Mouse (Mus musculus) kidney, embryonic 15.5 days (tissue): ENCODE measurements around the gene Amigo1. TPM values are rescaled to one million over a fixed set of nuclear protein-coding genes. Genes with fewer than 3 reads are reported as not detected.

ENCODE experiments used
- ATAC-seq: fragments of 200-750 bp; cut with Nextera tagmentation; replicated peaks from 2 replicates; pipeline ENCODE4 v1.8.0; 2017; ENCODE audit warnings: moderate TSS enrichment; ENCODE audit not compliant: low FRiP score
- H3K27ac ChIP-seq: fragments of 300-500 bp; sonication (generic); 2 replicates; pipeline ENCODE4 v1.5.1; 2015; ENCODE audit warnings: mild to moderate bottlenecking, inconsistent platforms
- H3K27me3 ChIP-seq: fragments of 300-500 bp; sonication (generic); 2 replicates; pipeline ENCODE4 v1.6.1; 2015; ENCODE audit warnings: inconsistent platforms
- H3K36me3 ChIP-seq: fragments of 300-500 bp; sonication (generic); 2 replicates; pipeline ENCODE4 v1.6.1; 2015; ENCODE audit warnings: inconsistent platforms
- H3K4me1 ChIP-seq: fragments of 300-500 bp; sonication (generic); 2 replicates; pipeline ENCODE4 v1.6.1; 2015; ENCODE audit warnings: inconsistent platforms
- H3K4me2 ChIP-seq: fragments of 300-500 bp; sonication (generic); 2 replicates; pipeline ENCODE4 v1.6.1; 2015; ENCODE audit warnings: moderate library complexity, mild to moderate bottlenecking, inconsistent platforms
- H3K4me3 ChIP-seq: fragments of 300-500 bp; sonication (generic); replicated peaks from 2 replicates; pipeline ENCODE4 v1.5.1; 2015; ENCODE audit warnings: mild to moderate bottlenecking, inconsistent platforms
- H3K9ac ChIP-seq: fragments of 300-500 bp; sonication (generic); 2 replicates; pipeline ENCODE4 v1.6.1; 2015; ENCODE audit warnings: mild to moderate bottlenecking, inconsistent platforms
- H3K9me3 ChIP-seq: fragments of 300-500 bp; sonication (generic); replicated peaks from 2 replicates; pipeline ENCODE4 v1.6.1; 2016; ENCODE audit warnings: inconsistent platforms
- WGBS: fragments of 180-500 bp; shearing (Covaris S2); methylation state at CpG from one replicate; pipeline ENCODE4 v1.1.7; 2015; ENCODE audit warnings: mixed read lengths; 5-methylcytosine and 5-hydroxymethylcytosine counted together
- polyA plus RNA-seq: library from polyadenylated mRNA; unstranded; fragments of >200 nt; fragmentation: Nextera tagmentation; extraction: Ambion mirVana; gene quantifications from 2 replicates; pipeline ENCODE4 v1.2.1, GENCODE M21; 2015

The Amigo1 gene
- polyA plus RNA-seq, 1 experiment from 2014 or later, result 6.3 TPM

- H3K36me3 ChIP-seq, result no peaks in the 10 kb centered on the region
- ATAC-seq, result peak; percentile 38; the same call in 1 of the 2 replicates
- peak overlapping the region; percentile 54 for H3K4me2 ChIP-seq
- peaks cover 13% of the 10 kb centered on the region for H3K27me3 ChIP-seq
- peaks cover 47% of the 10 kb centered on the region for H3K4me1 ChIP-seq
- WGBS, result 15% methylated on average over 9 of the region's 9 CpGs
- no peaks in the 10 kb centered on the region for H3K9me3 ChIP-seq
- H3K9ac ChIP-seq, result no peak overlapping the region; the same call in 1 of the 2 replicates
- peak overlapping the region; percentile 19 for H3K4me3 ChIP-seq
- peak overlapping the region; percentile 82; the same call in 1 of the 2 replicates for H3K27ac ChIP-seq
Observed at GRCm38 (mm10) chr3:108164807-108165206, 21.3 kb upstream of the Amigo1 start.

DNA sequence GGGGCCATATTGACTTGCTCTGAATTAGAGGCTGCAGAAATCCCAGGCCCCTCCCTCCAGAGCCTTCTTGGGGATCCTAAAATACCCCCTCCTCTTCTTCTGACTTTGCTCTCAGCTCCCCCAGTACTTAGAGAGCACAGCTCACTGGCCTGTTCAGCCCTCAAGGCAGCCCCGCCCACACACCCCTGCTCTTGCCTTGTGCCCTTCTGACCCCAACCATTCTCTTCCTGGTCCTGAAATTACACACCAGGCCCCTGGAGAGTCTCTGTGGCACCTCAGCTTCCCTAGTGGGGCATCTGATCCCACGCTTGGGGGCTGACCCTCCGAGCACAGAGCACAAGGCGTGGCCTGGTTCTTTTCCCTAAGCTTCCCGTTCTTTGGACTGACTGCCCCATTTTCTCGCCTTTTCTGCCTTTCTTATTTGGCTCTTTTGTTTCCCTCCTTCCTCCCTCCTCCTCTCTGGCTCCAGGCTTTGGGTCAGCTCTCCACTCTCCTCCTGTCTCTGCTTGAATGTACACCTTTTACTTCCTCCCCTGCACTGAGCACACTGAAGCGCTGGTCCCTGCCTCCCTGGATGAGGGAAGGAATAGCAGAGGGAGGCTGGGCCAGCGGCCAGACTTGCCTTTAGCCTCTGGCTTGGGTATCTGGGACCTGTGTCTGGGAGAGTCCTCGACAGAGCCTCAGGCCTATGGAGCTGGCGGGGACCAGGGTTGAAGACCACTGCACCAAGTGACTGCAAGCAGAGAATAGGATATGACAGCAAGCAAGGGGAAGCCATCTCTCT lies 20.4 kb upstream of the Amigo1 start:
- peak; percentile 61 for ATAC-seq
- Histone ChIP-seq H3K27ac (peak overlapping the region; percentile 82), H3K9me3 (no peaks in the 10 kb centered on the region)

GRCm38 (mm10) chr3:108166486-108167211 lies 19.5 kb upstream of the Amigo1 start:
- Histone ChIP-seq H3K27ac (peak overlapping the region; percentile 82), H3K27me3 (peaks cover 13% of the 10 kb centered on the region), H3K9me3 (no peaks in the 10 kb centered on the region), H3K36me3 (no peaks in the 10 kb centered on the region), H3K4me1 (peaks cover 47% of the 10 kb centered on the region), H3K4me2 (peak overlapping the region; percentile 17; the same call in 1 of the 2 replicates), H3K9ac (no peak overlapping the region), H3K4me3 (no peak overlapping the region)
- 15% methylated on average over 7 of the region's 11 CpGs for WGBS
- ATAC-seq, result peak; percentile 55

More for the DNA sequence above, 20.4 kb upstream of the Amigo1 start:
- peaks cover 13% of the 10 kb centered on the region for H3K27me3 ChIP-seq
- no peaks in the 10 kb centered on the region for H3K36me3 ChIP-seq
- H3K4me1 ChIP-seq, result peaks cover 47% of the 10 kb centered on the region
- H3K4me2 ChIP-seq, result peak overlapping the region; percentile 54
- WGBS, result 21% methylated on average over 10 of the region's 10 CpGs
- H3K9ac ChIP-seq, result no peak overlapping the region; the same call in 1 of the 2 replicates
- no peak overlapping the region for H3K4me3 ChIP-seq

- no peak overlapping the region for H3K4me3 ChIP-seq
- H3K9me3 ChIP-seq, result no peaks in the 10 kb centered on the region
- no peaks in the 10 kb centered on the region for H3K36me3 ChIP-seq
- peak overlapping the region; percentile 35 for H3K4me2 ChIP-seq
- peaks cover 13% of the 10 kb centered on the region for H3K27me3 ChIP-seq
- H3K27ac ChIP-seq, result peak overlapping the region; percentile 82
- 0 out of 2 replicates have a peak, but pooled peaks have one; percentile 27 for ATAC-seq
- H3K9ac ChIP-seq, result no peak overlapping the region; the same call in 1 of the 2 replicates
- peaks cover 47% of the 10 kb centered on the region for H3K4me1 ChIP-seq
- 15% methylated on average over 14 of the region's 14 CpGs for WGBS
Observed at GRCm38 (mm10) chr3:108167499-108167898, 18.6 kb upstream of the Amigo1 start.

- peaks cover 18% of the 10 kb centered on the region for H3K27me3 ChIP-seq
- no peak overlapping the region for H3K4me2 ChIP-seq
- H3K4me3 ChIP-seq, result no peak overlapping the region
- H3K9me3 ChIP-seq, result no peaks in the 10 kb centered on the region
- no peak overlapping the region for H3K9ac ChIP-seq
- no peak for ATAC-seq
- H3K36me3 ChIP-seq, result no peaks in the 10 kb centered on the region
- 38% methylated on average over 3 of the region's 3 CpGs for WGBS
- H3K4me1 ChIP-seq, result peaks cover 47% of the 10 kb centered on the region
- no peak overlapping the region for H3K27ac ChIP-seq
Observed at GRCm38 (mm10) chr3:108169199-108169598, 16.9 kb upstream of the Amigo1 start.

GRCm38 (mm10) chr3:108174672-108175531 lies 11.2 kb upstream of the Amigo1 start:
- 19% methylated on average over 14 of the region's 14 CpGs for WGBS
- Histone ChIP-seq H3K4me2 (peak overlapping the region; percentile 27), H3K4me3 (no peak overlapping the region), H3K27me3 (peaks cover 7% of the 10 kb centered on the region; the same call in 1 of the 2 replicates), H3K27ac (0 out of 2 replicates have a peak overlapping the region, but pooled peaks have one; percentile 27), H3K9me3 (no peaks in the 10 kb centered on the region), H3K9ac (no peak overlapping the region), H3K4me1 (peaks cover 9% of the 10 kb centered on the region), H3K36me3 (no peaks in the 10 kb centered on the region)
- peak; percentile 52 for ATAC-seq

DNA sequence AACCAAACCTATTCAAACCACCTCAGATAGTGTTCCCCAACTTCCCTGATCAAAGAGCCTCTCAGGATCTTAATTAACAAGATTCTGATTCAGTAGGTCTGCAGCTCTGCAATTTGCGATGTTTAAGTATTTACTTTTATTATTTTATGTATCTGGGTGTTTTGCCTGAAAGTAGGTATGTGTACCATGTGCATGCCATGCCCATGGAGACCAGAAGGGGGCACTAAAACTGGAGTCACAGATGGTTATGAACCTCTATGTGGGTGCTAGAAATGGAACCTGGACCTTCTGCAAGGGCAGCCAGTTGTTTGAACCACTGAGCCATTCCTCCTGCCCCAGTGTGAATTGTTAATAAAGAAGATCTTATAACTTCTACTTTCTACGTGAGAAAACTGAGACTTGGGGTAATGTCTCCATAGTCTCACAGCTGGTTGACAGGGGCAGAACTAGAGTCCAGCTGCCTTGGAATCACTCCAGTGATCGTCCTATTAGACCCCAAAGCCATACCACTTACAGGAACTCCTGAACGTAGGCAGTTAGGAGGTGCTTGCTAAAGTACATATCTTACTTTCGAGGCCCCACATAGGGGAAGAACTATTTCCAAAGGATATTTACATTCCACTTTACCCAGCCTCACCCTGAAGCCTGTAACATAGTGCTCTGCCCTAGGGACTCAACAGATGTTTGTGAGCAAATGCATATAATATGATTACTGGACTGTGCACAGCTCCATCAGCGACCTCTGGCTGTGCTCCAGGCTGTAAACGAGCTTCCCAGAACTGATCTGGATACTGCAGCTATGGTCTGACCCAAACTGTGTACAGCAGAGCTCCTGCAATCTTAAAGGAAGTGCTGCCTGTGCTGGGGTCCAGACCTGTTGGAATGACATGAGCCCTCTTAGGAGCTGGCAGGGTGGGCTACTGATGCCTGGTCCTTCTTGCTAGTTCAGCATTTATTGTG lies 7.1 kb upstream of the Amigo1 start:
- WGBS, result 64% methylated on average over 7 of the region's 7 CpGs

GRCm38 (mm10) chr3:108180514-108180913 lies 5.6 kb upstream of the Amigo1 start:
- no peak overlapping the region for H3K27ac ChIP-seq
- H3K9ac ChIP-seq, result no peak overlapping the region
- WGBS, result 54% methylated on average over 2 of the region's 2 CpGs

More for the DNA sequence above, 7.1 kb upstream of the Amigo1 start:
- H3K27me3 ChIP-seq, result peaks cover 1% of the 10 kb centered on the region; the same call in 1 of the 2 replicates
- H3K27ac ChIP-seq, result no peak overlapping the region
- H3K9ac ChIP-seq, result no peak overlapping the region
- no peaks in the 10 kb centered on the region for H3K36me3 ChIP-seq
- no peak overlapping the region for H3K4me3 ChIP-seq
- no peak overlapping the region for H3K4me2 ChIP-seq
- peaks cover 9% of the 10 kb centered on the region for H3K4me1 ChIP-seq
- ATAC-seq, result 0 out of 2 replicates have a peak, but pooled peaks have one; percentile 29
- no peaks in the 10 kb centered on the region for H3K9me3 ChIP-seq

GRCm38 (mm10) chr3:108184742-108185141 lies 1.4 kb upstream of the Amigo1 start:
- Histone ChIP-seq H3K4me3 (no peak overlapping the region), H3K27me3 (peaks cover 25% of the 10 kb centered on the region), H3K4me1 (peaks cover 27% of the 10 kb centered on the region), H3K9me3 (no peaks in the 10 kb centered on the region), H3K36me3 (no peaks in the 10 kb centered on the region), H3K27ac (no peak overlapping the region), H3K9ac (no peak overlapping the region), H3K4me2 (no peak overlapping the region)
- 60% methylated on average over 3 of the region's 3 CpGs for WGBS
- no peak for ATAC-seq

More at GRCm38 (mm10) chr3:108180514-108180913, 5.6 kb upstream of the Amigo1 start:
- Histone ChIP-seq H3K4me2 (no peak overlapping the region), H3K4me1 (peaks cover 3% of the 10 kb centered on the region; the same call in 1 of the 2 replicates), H3K27me3 (peaks cover 9% of the 10 kb centered on the region), H3K9me3 (no peaks in the 10 kb centered on the region), H3K36me3 (no peaks in the 10 kb centered on the region), H3K4me3 (no peak overlapping the region)
- no peak for ATAC-seq

DNA sequence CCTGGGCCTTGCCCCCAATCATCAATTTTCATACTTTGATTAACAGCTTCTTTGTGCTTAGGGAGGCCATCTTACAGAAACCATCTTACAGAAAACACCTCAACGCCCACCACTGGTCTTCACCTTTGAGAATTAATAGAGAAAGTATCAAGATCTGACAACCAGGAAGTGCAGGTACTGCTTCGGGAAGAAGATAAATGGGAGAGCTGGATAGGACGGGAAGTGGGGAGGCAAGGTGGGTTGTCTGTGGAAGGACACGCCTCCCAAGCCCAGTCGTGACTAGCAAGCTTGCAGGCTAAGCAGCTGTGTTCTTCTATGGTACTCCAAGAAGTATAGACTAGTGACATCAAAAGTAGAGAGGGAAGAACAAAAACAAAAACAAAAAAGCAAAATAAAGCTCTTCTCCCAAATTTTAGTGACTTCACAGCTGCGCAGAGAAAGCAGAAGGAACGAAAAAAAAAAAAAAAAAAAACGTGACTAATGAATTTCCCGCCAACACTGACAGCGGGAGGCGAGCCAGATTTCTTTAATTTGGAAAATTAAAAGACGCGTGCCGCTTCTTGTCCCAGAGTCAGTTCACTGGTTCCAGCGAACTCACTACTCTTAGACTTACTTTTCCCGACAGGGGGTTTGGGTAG lies 556 bp upstream of the Amigo1 start:
- Histone ChIP-seq H3K4me2 (peak overlapping the region; percentile 97), H3K36me3 (no peaks in the 10 kb centered on the region), H3K4me3 (peak overlapping the region; percentile 75), H3K9me3 (no peaks in the 10 kb centered on the region), H3K27me3 (peaks cover 25% of the 10 kb centered on the region), H3K9ac (peak overlapping the region; percentile 73), H3K4me1 (peaks cover 33% of the 10 kb centered on the region), H3K27ac (no peak overlapping the region)
- ATAC-seq, result 0 out of 2 replicates have a peak, but pooled peaks have one; percentile 37
- WGBS, result 5% methylated on average over 16 of the region's 16 CpGs
